Mouse (Mus musculus): ENCODE data around the gene 9130230L23Rik.
A peak's percentile ranks its signal among the peaks of the same experiment; 100 is the strongest.

The 9130230L23Rik gene

GRCm38 (mm10) chr5:65954130-65955080 is 49.7 kb downstream of the 9130230L23Rik start:
- DNase-seq = no peak

- peak; percentile 50 for DNase-seq
These were observed 52.6 kb downstream of the 9130230L23Rik start for GRCm38 (mm10) chr5:65951513-65951909.

DNA sequence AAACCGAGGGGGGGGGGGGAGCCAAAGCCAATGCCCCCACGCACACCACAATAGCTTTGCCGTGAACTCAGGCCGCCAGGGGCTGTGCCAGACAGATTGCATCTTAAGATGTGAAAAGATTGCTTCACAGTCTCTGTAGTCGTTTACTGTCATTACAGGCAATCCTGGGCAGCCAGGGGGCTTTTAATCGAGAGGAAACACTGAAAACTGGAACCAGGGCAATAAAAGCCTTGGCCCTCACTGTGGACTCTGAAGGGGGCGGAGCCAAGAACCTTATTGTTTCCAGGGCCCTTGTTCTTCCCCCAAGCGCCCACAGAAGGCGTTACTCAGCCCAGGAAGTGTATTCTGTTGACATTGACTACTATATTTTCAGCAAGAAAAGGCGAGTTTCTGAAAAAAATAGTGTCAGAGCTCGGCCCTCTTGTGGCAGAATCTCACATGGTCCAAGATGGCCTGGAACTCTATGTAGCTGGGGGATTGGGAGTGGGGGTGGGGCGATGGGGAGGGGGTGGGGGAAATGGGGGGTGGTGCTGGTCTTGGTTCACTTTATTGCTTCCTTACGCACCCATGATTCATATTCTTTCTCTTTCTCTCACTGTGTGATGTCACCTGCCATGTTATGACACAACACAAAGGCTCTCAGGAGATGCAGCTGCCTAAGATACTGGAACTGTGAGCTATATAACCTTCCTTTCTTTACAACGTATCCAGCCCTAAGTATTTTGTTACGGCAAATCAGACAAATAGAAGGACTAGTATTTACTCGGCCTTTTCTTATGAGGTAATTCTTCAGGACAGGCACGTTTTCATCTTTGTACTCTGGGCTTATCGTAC is 53.2 kb downstream of the 9130230L23Rik start:
- DNase-seq = peak; percentile 76

- peak; percentile 90 for DNase-seq
These were observed 53.8 kb downstream of the 9130230L23Rik start for GRCm38 (mm10) chr5:65950236-65950635.

DNA sequence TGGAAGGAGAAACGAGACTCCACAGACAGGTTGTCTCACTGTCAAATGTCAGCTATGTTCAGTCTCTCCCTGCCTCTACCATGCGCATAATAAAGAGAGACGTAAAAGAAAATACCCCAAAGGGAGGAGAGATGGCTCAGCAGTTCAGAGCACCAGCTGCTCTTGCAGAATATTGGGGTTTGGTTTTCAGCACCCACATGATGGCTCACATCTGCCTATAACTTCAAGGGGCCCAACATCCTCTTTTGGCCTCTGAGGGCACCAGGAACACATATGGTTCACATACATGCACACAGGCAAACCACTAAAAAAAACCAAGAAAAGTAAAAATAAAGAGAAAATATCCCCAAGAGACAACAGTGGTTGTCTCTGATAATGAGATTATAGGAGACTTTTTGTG is 54.3 kb downstream of the 9130230L23Rik start:
- peak; percentile 29 for DNase-seq

GRCm38 (mm10) chr5:65941145-65941544 is 62.9 kb downstream of the 9130230L23Rik start:
- DNase-seq = no peak

GRCm38 (mm10) chr5:65937998-65938715 is 65.9 kb downstream of the 9130230L23Rik start:
- DNase-seq = peak; percentile 84

DNA sequence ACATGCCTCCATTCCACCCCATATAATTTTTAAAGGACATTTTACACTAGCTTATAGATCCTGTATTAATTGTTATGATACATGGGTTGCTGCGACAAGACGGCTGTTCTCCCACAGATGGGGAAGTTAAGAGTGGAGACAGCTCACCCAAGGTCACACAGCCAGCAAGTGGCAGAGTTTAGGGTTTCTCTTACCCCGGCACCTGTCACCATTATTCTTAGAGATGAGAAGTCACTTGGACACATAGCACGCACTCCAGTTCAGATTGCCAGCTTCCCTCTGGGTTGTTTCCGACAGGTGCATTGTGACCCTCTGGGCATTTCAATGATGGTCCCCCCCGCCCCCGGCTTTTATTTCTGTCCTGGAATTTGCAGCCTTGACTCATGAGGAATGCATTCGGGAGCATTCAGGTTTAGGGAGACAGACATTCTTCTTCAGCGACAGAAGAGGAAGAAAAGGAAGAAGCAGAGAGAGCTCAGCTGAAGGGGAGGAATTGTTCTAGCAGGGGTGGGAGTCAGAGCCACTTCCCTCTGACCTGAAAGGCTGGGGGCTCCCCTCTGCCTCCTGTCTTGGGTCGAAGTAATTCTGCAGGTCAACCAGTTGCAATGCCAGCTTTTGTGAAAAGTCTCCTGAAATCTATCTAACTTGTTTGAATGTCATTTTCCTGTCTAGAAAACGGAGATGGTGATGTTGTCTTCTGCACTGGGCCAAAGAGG is 66.9 kb downstream of the 9130230L23Rik start:
- DNase-seq = no peak

DNA sequence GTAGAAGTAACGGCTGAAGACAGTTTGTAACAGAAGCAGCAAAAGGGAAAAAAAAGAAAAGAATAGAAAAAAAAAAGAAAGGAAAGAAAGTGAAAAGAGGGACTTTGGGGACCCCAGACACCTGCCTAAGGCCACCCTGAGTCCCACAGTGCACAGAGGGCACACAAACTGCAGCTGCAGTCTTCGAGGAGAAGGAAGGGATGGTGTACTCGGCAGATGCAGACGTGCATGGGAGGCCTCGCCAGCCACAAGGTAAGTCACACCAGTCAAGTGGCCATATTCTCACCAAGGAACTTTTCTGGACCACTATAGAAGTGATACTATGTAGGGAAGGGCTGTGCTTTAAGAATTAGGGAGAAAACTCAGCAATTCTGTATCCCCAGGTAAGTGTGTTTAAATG is 69.3 kb downstream of the 9130230L23Rik start, which contains the start of gene Chrna9:
Gene Chrna9, plus strand, starts transcription at position 139 of the 400 bp plus-strand sequence.
- no peak for DNase-seq

- no peak for DNase-seq
These were observed 70.3 kb downstream of the 9130230L23Rik start for GRCm38 (mm10) chr5:65933764-65934163.

DNA sequence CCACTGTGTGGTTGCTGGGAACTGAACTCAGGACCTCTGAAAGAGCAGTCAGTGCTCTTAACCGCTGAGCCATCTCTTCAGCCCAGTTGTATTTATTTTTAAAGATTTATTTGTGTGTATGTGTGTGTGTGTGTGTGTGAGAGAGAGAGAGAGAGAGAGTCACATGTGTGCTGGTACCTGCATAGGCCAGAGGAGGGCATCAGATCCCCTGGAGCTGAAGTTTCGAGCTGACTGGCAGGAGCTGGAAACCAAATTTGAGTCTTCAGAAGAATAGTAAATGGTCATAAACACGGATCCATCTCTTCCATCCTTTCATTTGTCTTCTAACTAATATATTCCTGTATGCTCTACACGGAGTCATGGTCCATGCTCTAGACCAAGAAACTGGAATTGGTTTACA is 70.8 kb downstream of the 9130230L23Rik start:
- DNase-seq = no peak

DNA sequence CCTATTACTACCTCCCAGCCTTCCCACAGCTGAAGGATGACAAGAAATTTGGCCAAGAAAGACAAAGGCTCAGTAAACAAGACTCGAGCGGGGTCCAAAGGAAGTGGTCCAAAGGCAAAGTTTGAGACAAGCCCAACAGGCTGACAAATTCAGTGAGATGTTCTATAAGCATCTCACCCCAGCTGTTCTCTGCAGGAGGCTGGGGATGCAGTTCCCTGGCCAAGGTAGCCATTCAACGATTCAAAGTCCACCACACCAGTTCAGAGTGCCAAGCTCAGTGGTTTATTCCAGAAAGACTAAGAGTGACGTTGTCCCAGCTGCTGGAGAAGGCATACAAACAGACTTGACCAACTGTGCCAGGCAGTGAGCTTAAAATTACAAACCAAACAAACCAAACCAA is 73.9 kb downstream of the 9130230L23Rik start:
- DNase-seq = no peak

All from retina, postnatal 1 day (tissue).